Mouse (Mus musculus) monocyte, adult 2 months (primary cell): Measurements from ENCODE around the gene Adgrl1.

Source experiments
- DNase-seq, 2 experiments: peaks; one replicate each; pipeline ENCODE4 v3.0.0; 2022; ENCODE audit warnings: low spot score in 2 of 2, low read depth in 1 of 2

Adgrl1 gene

DNA sequence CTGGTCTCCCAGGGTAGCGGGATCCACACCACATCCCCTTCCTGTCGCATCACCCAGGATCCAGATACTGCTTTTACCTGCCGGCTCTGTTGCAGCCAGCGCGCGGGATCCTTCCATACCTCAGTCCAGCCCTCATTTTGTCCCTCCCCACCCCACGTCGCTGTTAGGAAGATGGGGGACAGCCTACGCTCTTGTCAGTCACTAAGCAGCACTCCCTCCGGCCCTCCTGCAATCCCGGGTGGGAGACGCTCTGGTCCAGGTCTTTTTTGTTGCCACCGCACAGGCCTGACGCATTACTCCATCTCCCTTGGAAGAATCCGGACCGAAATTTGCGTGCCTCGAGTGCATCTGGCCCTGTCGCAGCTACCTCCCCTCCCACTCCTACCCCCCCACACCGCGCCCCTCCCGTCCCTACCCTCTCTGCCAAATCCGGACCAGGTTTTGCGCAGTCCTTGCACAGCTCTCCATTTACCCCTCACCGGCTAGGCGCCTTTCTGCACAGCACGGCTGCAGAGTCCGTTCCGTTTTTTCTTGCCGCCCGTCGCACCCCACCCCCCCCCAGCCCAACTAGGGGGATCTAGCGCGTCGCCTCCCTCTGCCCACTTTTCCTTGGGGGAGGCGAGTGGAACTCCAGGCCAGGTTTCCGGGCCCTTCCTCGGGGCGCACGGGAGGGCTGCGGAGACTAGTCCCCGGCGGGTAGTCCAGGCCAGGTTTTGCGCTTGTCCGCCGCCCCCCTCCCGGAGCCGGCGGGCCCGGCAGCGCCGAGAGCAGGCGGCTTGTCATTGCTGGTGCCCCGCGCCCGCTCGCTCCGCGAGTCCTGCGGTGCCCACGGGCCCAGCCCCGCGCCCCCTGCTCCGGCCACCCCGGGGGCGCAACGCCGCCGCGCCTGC lies at the start of gene Adgrl1:
Adgrl1 (plus strand) TSS at position 743 of the 890 bp plus-strand sequence.
- DNase-seq = peak in 1 of 2 experiments; percentile 28

DNA sequence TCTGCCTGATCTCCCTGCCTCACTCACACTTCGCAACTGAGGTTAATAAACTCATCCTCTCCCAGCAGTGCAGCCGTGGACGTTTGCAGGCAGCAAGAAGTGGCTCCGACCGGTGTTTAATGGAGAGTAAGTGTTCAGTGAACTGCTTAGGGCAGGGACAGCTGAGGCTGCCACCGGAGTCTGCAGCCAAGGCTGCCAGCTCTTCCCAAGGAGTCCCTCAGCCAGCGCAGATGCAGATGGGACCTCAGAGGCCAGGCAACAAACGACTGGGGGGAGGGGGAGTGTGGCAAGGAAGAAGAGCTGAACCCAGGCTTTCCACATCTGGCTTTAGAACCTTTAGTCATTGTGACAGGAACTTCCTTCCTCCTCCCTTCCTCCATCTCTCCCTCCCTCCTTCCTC lies 47.6 kb upstream of the Adgrl1 start:
- DNase-seq = no peak

DNA sequence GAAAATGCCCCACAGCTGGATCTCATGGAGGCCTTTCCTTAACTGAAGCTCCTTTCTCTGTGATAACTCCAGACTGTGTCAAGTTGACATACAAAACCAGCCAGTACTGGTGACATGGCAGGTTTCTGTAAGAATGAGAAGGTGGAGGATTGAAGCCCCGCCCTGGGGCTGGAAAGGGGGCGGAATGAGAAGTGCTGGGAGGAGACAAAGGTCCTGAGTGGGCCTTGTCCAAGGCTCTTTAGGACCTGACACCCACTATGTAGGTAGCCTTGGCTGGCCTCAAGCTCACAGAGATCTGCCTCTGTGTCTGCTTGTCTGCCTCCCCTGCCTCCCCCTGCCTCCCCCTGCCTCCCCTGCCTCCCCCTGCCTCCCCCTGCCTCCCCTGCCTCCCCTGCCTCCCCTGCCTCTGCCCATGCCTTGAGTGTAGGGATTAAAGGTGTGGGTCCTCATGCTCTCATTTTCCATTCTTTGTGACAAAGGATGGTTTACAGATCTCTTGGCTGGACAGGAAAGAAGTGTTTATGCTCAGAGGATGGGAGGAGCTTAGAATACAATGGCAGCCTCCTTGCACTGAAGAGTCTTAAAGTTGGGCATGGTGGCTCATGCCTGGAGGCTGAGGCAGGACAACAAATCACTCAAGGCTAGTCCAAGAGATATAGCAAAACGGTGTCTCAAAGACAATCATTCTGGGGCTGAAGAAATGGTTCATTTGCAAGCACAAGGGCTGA lies 46.4 kb upstream of the Adgrl1 start:
- no peak for DNase-seq

DNA sequence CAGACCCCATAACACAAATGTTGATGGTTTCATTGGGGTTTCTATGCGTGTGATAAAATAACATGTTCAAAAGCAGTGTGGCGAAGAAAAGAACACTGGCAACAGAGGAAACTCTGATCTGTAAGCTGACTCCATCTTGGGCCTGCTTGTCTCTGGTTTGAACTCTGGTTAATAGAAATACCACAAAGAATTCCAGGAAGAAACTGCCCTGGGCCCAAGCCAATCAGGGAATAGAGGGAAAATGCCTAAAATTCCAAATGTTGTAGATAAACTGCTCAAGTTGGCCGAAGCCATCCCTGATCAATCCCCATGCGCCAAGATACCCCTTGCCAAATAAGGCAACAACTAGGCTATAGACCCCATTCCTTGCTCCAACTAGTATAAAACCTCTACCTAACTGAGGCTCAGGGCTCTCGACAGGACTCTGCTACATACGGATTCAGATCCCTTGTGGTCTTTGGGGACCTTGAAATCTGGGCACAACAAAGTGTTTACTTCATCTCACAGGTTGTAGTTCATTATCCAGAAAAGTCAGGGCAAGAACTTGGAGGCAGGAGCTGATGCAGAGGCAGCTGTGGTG lies 43.3 kb upstream of the Adgrl1 start:
- no peak for DNase-seq

DNA sequence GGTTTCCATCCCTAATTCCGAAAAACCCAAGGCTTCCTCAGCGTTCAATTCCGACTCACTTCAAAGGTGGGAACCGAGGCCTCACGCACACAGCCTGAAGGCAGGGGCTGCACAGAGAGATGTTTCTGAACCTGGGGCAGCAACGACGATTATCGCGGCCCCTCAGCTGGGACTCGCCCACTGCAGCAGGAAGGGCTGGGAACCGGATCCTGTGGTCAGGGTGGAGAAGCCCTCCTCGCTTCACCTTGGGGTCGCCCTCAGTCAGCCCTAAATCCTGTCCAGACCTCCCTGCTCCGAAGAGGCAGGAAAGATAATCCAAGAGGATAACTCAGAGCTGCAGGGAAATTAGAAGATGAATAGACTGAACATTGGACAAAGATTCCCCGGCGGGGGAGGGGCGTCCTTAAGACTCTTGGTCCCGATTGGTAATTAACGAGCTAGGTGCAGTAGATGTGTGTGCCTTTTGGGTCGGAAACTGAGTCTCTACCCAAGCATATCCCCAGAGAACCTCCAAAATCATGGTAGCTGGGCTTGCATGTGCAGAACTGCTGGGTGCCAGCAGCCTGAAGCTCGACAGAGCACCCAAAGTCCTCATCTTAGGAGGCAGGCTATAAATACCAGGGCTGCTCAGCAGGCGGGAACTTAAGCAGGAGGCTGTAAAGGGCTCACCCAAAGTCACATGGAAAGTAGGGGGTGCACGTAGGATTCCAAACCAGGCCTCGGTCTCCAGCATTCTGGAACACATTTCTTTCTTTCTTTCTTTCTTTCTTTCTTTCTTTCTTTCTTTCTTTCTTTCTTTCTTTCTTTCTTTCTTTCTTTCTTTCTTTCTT lies 37.3 kb upstream of the Adgrl1 start:
- no peak for DNase-seq

DNA sequence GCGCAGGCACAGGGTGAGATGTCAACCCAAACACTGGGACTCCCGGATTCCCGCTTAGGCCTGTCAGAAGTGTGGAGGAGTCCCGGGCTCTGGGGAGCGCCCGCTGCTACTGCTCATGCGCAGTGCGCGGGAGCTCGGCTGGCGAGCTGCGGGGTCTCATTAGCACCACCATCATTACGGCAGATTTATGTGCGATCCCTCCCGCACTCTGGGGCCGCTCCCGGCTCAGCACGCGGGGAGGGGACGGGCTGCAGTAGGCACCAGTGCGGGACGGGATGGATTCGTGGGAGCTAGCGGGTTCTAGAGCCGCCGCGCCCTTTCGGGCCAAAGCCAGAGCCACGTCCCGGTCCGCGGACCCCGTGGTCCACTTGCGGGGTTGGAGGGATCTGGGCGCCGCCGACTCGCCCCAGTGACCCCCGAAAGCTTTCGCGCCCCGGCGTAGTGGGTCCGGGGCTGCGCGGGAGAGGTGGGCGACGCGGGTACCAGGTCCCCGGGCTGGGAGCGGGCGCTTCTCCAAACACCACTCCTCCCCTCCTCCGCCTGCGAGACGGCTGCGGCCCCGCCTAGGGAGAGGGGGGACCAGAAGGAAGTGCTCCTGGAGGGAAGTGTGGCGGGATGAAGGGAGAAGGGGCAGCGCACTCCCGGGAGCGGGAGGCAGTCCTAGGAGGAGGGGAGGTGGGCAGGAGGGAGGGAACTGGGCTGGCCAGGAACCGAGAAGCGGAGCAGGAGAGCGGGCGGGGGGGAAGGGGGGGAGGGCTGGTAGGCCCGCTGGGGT lies 24.8 kb upstream of the Adgrl1 start:
- DNase-seq = no peak

DNA sequence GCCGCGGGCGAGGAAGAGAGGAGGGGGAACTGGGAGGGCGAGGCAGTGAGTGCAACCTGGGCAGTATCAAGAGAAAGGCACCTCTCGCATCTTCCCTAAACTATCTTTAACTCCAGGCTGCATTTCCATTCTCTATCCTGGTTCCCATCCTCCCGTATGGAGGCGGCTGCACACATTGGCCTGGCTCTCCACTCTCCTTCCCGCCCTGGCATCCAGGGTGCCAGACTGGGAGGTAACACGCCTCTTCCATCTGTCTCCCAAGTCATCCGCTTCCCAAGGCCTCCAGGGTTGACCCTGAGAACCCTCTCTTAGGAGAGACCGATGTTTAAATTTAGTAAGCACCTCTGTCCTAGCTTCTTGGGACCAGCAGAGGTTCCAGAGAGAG lies 24.3 kb upstream of the Adgrl1 start:
- no peak for DNase-seq

DNA sequence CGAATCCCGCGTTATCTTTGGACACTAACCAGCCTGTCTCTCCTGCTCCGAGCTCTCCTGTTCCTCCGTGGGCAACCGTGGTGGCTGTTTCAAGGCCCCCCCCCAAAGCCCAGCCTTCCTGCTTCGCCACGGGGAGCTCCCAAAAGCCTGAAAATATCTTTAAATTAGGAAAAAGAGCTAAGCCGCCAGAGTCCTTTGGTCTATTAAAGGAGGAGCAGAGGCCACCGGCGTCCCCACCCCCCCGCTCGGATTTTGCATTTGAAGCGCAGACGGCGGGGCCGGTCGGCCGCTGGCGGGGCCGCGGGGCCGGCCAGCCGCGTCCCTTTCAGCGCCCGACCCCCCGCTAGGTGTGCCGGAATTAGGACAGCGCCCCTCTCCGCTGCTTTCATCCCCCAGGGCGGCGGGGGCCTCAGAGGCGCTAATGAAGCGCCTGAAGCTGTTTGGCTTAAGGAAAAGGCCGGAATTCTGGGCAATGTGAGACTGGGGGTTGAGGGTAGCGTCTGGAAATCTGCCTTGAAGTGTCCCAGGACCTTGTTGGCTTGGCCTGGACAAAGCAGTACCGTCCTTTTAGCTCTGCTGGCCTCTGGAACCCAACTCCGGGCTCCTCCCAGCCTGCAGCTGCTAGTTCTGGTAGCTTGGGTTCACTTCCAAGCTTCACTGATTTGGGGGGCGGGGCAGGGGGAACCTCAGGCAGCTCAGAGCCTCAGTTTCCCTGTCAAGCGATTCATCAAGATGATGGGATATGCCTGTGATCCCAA lies 23.6 kb upstream of the Adgrl1 start:
- DNase-seq = no peak

DNA sequence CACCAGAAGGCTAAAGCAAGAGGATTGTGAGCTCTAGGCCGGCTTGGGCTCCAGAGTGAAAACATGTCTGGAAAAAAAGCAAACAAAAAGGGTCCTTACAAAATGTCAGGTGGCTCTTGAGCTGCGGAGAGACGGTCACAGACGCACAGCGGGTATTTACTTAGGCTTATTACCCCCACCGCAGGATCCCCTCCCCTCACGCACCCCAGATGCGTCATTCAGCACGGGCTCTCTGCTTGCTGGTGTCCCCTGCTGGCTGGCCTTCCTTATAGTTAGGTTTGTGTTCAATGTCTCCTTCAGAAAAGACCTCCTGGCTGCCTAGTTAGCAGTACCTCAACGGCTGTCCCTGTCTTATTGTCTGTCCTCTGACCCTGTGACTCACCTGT lies 23.1 kb upstream of the Adgrl1 start:
- no peak for DNase-seq

DNA sequence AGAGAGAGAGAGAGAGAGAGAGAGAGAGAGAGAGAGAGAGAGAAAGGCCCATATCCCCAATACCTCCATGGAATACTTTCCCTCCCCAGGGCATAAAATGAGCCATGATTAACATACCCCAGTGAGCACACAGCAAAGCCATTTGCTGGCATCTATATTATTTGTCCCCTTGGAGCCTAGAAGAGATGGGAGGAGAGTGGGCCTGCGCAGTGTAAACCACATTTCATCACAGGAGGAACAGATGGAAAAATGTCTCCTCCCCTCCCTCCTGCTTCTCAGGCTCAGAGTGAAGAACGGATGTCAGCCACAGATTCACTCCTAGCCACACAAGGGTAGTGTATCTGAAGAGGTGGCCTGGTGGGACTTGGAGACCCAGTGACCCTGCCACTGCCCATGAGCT lies 11.5 kb upstream of the Adgrl1 start:
- DNase-seq = no peak

DNA sequence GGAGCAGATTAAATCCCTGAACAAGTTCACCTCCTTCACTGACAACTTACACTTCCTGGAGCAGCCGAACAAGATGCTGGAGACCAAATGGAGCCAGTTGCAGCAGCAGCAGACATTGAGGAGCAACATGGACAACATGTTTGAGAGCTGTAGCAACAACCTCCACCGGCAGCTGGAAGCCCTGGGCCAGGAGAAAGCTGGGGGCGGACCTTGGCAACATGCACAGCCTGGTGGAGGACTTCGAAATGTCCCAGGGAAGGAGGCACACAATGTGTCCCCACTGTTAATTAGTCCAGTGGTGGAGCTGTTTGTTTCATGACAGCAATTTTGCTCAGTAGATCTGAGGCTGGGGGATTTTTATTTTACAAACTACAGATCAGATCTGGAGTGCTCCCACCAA lies 7.8 kb upstream of the Adgrl1 start:
- DNase-seq = no peak

DNA sequence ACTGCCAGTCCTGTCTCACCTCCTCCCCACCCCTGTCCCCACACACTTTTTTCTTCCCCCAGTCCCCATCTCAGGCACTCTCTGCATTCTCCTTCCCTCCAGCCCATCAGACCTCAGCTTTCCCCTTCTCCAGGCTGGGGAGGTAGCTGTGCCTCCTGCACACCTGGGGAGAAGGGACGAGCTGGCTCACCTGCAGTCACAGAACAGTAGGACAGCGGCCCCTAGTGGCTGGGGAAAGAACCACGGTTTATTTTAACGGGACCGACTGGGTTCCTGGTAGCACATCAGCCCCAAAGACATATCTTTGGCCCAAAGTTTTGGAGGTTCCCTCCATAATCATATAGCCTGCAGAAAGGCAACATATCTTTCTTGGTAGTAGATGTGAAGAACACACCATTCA lies 6.0 kb upstream of the Adgrl1 start:
- DNase-seq = peak in 1 of 2 experiments; percentile 56

DNA sequence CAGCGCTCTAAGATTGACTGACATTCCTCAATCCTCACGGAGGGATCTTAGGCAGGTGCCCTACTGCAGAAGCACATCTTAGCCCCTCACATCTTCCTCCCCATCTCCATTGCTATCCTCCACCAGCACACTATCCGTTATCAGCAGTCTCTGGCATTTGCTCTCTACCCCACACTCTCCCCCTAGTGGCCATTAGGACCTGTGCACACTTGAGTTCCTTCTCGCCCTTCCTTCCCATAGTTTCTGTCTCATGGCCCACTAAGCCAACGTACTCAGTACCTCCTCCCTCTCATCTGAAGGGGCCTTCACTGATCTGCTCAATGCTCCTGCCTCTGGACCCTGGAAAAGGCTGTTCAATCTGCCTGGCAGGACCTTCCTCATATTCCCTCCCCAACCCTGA lies 4.0 kb upstream of the Adgrl1 start:
- no peak for DNase-seq

DNA sequence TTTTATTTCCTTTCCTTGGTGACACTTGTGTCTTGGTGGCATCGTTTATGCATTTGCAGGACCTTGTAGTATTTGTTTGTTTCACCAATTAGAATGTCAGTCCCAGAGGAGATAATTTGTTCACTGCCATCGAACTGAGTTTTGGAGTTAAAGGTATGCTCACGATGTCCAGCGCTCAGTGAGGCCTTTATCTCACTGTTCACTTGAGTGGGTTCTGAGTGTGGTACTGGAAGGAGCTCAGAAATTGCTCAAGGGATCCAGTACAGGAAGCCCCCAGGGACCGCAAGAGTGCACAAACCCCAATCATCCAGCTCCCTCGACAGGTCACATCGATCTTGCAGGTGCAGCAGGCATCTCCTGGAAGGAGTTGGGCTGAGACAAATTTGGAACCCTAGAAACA lies 3.4 kb upstream of the Adgrl1 start:
- DNase-seq = no peak

DNA sequence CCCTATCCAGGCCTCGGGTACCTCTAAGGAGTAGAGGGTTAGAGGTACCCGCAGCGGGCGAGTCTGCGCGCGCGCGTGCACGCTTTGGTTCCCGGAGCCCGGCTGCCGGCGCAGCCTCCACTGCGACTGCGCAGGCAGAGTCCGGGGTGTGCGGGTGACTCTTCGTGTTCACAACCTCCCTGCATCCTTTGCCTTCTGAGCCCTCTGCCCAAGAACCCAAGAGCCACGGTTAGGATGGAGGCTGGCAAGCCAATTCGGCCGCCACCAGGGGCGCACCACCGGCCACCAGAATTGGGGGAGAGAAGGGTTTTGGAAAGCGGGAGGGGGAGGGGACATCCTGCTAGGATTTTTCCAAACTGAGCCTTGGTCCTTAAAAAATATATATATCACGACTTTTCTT lies 2.7 kb upstream of the Adgrl1 start:
- no peak for DNase-seq

DNA sequence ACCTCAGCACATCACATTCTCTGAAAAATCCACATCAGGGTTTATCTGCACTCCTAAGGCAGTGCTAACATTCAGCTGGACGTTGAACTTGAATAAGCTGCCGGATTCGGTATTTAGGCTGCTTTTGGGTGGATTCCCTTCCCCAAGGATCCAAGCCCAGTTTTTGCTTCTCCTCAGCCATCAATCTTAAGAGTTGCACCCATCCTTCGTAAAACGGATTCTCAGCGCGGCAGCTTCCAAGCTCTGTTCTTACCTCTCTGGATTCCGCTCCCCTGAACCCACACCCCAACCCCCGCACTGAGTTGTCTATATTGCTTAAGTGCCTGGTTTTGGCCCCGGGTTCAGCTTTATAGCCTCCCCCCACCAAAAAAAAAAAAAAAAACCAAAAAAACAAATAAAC lies 1.4 kb upstream of the Adgrl1 start:
- no peak for DNase-seq

DNA sequence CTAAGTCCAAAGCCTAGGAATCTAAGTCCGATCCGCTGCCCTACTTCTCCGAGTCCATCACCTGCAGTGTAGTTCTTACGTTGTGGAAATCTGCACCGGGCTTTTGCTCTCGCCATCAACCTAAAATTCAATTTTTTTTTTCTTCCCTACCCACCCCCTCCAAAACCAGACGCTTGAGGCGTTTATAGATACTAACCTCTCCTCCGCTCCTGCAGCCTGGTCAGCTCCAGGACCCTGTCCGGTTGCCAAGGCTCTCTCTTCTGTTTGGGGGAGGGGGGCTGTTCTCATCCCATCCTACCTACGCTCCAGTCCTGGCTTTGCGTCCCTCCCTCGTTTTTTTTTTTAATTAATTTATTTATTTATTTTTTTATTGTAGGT lies 931 bp upstream of the Adgrl1 start:
- DNase-seq = no peak

DNA sequence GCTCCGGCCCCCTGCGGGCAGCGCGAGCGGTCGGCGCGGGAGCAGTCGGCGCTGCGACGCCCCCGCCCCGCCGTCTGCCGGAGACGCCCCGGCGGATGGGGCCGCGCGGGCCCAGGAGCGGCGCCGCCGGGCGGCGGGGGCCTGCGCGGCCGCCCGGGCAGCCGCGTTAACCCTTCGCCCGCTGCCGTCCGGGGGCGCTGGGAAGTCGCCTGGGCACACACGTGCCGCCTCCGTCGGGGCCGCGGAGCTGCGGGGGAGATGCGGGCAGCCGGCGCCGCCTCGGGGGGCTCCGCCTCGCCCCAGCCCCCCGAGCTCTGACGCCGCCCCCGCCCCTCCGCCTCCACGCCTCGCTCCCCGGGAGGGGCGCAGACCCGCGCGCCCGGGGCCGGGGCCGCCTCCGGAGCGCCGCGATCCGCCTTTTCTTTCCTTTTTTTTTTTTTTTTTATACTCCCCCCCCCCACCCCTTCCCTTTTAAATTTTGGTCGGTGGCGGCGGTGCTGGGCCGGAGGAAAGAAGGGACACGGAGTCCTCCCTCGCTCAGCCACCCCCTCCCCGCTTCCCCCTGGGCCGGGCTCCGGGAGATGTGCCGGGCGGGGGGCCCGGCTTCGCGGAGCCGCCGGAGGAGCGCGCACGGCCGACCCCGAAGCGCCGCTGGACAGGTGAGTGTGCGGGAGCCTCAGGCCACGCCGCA lies 506 bp downstream of the Adgrl1 start:
- DNase-seq = no peak

DNA sequence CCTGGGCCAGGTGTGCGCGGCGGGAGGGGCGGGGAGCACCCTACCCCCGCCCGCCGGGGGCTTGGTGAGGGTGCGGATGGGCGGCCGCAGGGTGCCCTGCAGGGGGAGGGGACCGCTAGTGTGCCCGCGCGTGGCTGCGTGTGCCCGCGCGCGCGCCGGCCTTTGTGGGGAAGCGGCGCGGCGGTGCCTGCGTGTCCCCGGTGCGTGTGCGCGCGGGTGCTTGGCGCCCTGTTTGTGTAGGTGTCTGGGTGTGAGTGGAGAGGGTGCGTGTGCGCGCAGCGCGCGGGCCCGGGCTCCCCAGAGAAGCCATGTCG lies 1.0 kb downstream of the Adgrl1 start:
- DNase-seq = no peak
